Mouse (Mus musculus) right cerebral cortex, postnatal 36 days (tissue): ENCODE data around the gene Ak9.

Source experiments
- DNase-seq, 2 experiments: peaks; one replicate each; pipeline ENCODE4 v3.0.0; 2022; ENCODE audit warnings: low spot score in 2 of 2, mixed read lengths in 1 of 2

The Ak9 gene

GRCm38 (mm10) chr10:41303639-41304444 lies at the start of gene Ak9:
Gene Ak9 (plus strand): TSS chr10:41303980.
- peak; percentile 84 to 91 for DNase-seq

- no peak for DNase-seq
Measured at GRCm38 (mm10) chr10:41260243-41261006, 43.4 kb upstream of the Ak9 start.

- no peak for DNase-seq
Measured at GRCm38 (mm10) chr10:41261218-41261617, 42.6 kb upstream of the Ak9 start.

GRCm38 (mm10) chr10:41261889-41262288 lies 41.9 kb upstream of the Ak9 start:
- DNase-seq, result no peak

- no peak for DNase-seq
Measured at GRCm38 (mm10) chr10:41271860-41272259, 31.9 kb upstream of the Ak9 start.

GRCm38 (mm10) chr10:41274871-41275270 lies 28.9 kb upstream of the Ak9 start:
- DNase-seq, result no peak

GRCm38 (mm10) chr10:41278808-41279207 lies 25.0 kb upstream of the Ak9 start:
- DNase-seq, result no peak

- no peak for DNase-seq
Measured at GRCm38 (mm10) chr10:41280177-41280576, 23.6 kb upstream of the Ak9 start.

- DNase-seq, result no peak
Measured at GRCm38 (mm10) chr10:41280796-41281195, 23.0 kb upstream of the Ak9 start.

GRCm38 (mm10) chr10:41282086-41282485 lies 21.7 kb upstream of the Ak9 start:
- no peak for DNase-seq

- no peak for DNase-seq
Measured at GRCm38 (mm10) chr10:41287618-41288017, 16.2 kb upstream of the Ak9 start.

- no peak for DNase-seq
Measured at GRCm38 (mm10) chr10:41288074-41288473, 15.7 kb upstream of the Ak9 start.

- peak; percentile 74 to 77 for DNase-seq
Measured at GRCm38 (mm10) chr10:41288771-41289415, 14.9 kb upstream of the Ak9 start.

- no peak for DNase-seq
Measured at GRCm38 (mm10) chr10:41291021-41291420, 12.8 kb upstream of the Ak9 start.

- DNase-seq, result no peak
Measured at GRCm38 (mm10) chr10:41293019-41293418, 10.8 kb upstream of the Ak9 start.

GRCm38 (mm10) chr10:41294734-41295133 lies 9.0 kb upstream of the Ak9 start:
- DNase-seq, result no peak

GRCm38 (mm10) chr10:41295145-41295544 lies 8.6 kb upstream of the Ak9 start:
- no peak for DNase-seq

GRCm38 (mm10) chr10:41300161-41300560 lies 3.6 kb upstream of the Ak9 start:
- no peak for DNase-seq

- peak; percentile 66 to 69 for DNase-seq
Measured at GRCm38 (mm10) chr10:41302689-41303431, 920 bp upstream of the Ak9 start, which contains the start of gene Fig4. Gene Fig4 (minus strand): TSS chr10:41303260.

- no peak for DNase-seq
Measured at GRCm38 (mm10) chr10:41304961-41305455, 1.2 kb downstream of the Ak9 start.

GRCm38 (mm10) chr10:41308205-41308604 lies 4.4 kb downstream of the Ak9 start:
- DNase-seq, result no peak
